Mouse (Mus musculus) left cerebral cortex, postnatal 36 days (tissue): ENCODE measurements around the gene Ldb2. TPM values are rescaled to one million over a fixed set of nuclear protein-coding genes. Genes with fewer than 3 reads are reported as not detected.

Experiments
- DNase-seq, 2 experiments: peaks; one replicate each; pipeline ENCODE4 v3.0.0; 2021 to 2022; ENCODE audit warnings: low spot score in 2 of 2, mixed read lengths in 1 of 2
- intact Hi-C: fragments of 180-260 bp; cut with DNase I; formaldehyde crosslinking; loops from one replicate; pipeline ENCODE4 v1.15.1; 2025
- total RNA-seq, 2 experiments: library from RNA; stranded (reverse); gene quantifications; 2 replicates each; pipeline ENCODE4 v1.2.3; 2021

The Ldb2 gene
- total RNA-seq, 2 experiments from 2014 or later = 56.4 to 59.4 TPM

- DNase-seq = no peak
- intact Hi-C loops = no loop called here
Measured at GRCm38 (mm10) chr5:44726546-44727476, 72.7 kb downstream of the Ldb2 start.

GRCm38 (mm10) chr5:44725501-44725900 lies 74.0 kb downstream of the Ldb2 start:
- DNase-seq = no peak
- intact Hi-C loops = no loop called here

DNA sequence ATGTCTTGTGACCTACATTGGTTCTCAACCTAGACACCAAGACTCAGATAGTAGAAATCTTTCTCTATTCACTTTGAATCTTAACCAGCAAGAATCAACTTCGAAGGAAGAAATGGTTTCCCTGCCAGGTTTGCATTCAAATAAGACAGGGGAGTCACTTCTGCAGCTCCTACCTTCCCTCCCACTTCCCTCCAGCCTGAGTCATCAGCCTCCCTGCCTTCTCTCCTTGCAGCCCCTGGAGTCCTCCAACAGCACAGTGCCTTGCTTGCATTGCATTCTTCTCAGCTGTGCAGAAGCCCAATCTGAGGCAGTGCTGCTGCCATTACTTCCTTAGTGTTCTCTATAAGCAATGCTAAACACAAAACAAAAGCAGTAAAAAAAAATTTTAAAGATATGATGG lies 79.6 kb downstream of the Ldb2 start:
- DNase-seq = no peak
- intact Hi-C loops = no loop called here

DNA sequence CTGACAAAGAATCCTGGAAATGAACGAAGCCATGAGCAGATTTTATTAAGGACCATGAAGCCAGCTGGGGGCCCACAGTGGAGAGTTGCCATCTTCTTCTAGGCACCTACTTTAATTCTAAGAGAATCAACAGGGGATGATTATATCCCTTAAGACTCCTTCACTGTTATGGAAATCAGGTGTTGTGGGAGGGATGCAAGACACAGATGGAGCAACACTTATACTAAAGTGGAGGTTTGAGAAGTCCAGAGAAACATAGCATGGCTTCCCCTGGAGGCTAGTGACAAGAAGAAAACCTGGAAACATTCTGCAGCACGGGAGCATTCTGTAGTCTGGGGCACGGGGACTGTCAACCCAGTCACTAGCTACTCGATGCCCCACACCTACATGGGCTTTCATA lies 85.0 kb downstream of the Ldb2 start:
- intact Hi-C loops = no loop called here
- DNase-seq = no peak

- no peak for DNase-seq
- intact Hi-C loops = no loop called here
Measured at GRCm38 (mm10) chr5:44713181-44713789, 86.2 kb downstream of the Ldb2 start.

DNA sequence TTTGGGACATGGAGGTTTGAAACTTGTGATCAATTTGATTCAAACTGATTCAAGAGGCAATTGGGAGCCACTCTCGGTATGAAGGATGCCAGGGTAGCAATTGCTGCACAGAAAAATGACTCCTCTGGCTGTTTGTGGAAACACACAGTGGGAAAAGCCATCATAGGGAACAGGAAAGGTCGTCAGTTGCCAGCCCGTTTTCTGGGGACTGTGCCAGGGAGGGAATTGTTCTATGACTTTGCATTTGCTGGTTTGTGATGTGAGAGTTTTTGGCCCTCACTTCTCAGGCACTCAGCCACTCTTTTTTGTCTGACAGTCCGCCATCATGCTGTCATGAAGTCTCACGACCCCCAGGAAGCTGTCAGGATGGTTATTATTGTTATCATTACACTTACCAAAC lies 88.3 kb downstream of the Ldb2 start:
- no peak for DNase-seq
- intact Hi-C loops = no loop called here

GRCm38 (mm10) chr5:44710132-44710871 lies 89.2 kb downstream of the Ldb2 start:
- intact Hi-C loops = no loop called here

GRCm38 (mm10) chr5:44709276-44709675 lies 90.2 kb downstream of the Ldb2 start:
- no peak for DNase-seq
- intact Hi-C loops = no loop called here

More at GRCm38 (mm10) chr5:44710132-44710871, 89.2 kb downstream of the Ldb2 start:
- DNase-seq = no peak

- intact Hi-C loops = no loop called here
- DNase-seq = no peak
Measured at GRCm38 (mm10) chr5:44707946-44708345, 91.5 kb downstream of the Ldb2 start.

DNA sequence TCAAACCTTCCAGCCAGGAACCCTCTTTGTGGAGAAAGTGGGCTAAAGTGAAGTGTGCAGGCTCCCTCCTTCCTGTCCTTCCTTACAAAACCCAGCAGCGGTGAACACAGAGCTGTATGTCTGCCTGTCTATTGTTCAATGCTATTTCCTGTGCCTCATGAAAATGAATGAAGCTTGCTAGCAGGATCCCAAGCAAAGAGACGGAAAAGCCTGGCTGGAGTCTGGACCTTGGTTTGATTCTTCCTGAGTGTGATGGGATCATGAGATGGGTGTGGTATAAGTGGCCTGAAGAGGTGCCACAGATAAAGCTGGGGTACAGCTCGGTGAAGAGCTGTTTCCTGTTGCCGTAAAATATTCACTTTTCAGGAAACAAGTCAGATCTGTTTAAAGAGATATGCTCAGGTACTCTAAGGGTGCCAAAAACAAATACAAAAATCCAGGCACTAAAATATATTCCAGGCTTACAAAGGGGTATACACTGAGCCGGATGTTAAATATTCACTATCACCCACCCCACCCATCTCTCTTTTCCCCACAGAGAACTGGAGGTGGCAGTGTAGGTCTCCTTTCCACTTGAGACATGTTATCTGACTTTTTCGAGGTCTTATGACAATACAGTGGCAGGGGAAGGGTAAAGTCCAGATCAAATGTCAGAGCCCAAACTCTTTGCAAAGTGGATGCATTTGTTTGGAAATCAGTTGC lies 92.3 kb downstream of the Ldb2 start:
- no peak for DNase-seq
- intact Hi-C loops = no loop called here

GRCm38 (mm10) chr5:44697993-44698392 lies 101.5 kb downstream of the Ldb2 start:
- no peak for DNase-seq
- intact Hi-C loops = no loop called here

DNA sequence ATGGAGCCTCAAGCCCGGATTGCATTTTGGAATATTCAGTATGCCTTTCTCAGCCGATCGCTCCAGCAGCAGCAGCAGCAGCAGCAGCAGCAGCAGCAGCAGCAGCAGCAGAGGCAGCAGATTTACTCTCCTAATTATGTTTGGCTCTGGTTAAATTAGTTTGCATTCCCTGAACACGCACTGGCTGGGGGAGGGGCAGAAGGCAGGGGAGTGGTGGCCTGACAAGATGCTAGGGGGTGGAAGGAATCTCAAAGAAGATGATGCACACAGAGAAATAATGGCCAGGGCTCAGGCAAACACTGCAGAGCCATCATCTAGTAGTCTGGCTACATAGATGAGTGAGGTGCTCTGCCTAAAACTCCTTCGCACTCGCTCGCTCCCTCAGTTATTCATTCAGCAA lies 102.9 kb downstream of the Ldb2 start:
- no peak for DNase-seq
- intact Hi-C loops = no loop called here

DNA sequence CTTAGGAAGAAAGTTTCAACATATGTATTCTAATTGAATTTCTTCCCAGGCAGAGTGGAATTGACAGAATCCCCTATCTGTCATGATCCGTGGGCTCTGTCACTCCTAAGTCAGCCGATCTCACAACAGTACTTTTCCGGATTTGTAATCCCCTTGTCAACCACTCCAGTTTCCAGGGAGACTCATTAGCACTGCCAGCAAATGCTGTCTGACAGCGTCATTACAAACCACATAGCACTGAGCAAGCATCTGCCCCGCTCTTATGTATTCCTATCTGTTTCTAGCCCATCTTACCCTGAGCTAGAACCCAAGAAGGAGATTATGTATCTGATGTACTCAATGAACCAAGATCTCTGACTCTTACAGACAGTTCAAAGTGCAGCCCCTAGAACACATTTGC lies 105.8 kb downstream of the Ldb2 start:
- DNase-seq = no peak
- intact Hi-C loops = no loop called here

- DNase-seq = no peak
- intact Hi-C loops = no loop called here
Measured at GRCm38 (mm10) chr5:44686344-44686743, 113.1 kb downstream of the Ldb2 start.

- DNase-seq = no peak
Measured at GRCm38 (mm10) chr5:44681054-44681638, 118.3 kb downstream of the Ldb2 start.

GRCm38 (mm10) chr5:44677814-44678213 lies 121.7 kb downstream of the Ldb2 start:
- intact Hi-C loops = no loop called here
- no peak for DNase-seq

More at GRCm38 (mm10) chr5:44681054-44681638, 118.3 kb downstream of the Ldb2 start:
- intact Hi-C loops = no loop called here

DNA sequence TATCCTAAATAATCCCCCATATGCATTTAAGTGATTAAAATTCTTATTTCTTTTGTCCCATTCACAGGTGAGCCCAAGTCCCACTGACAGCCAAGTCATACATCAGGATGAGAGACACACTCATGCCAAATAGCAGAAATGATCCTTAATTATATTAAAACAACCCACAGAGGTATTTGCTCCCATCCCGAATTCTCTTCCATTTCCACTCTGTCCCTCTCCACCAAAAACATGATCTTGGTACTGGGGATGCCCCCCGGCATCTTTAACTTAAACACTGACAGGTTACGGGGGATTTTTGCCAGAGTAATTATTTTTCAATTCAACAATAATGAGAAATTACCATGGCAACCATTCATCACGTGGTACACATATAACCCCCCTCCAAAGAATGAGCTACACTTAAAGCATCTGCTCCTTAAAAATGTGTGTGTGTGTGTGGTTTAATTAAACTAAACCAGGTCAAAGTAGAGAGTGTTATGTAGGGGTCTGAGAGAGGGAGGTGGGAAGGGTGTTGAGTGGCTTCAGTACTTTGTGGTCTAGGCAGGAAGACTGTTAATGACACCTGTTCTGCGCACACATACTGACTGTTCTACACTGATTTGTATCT lies 123.2 kb downstream of the Ldb2 start:
- intact Hi-C loops = no loop called here
- no peak for DNase-seq

- intact Hi-C loops = loop anchor here (5.0 kb wide), 1 partner anchor 127 kb away; the partner anchor contains the start of gene Ldb2
- DNase-seq = no peak
Measured at GRCm38 (mm10) chr5:44670336-44670735, 129.1 kb downstream of the Ldb2 start.

GRCm38 (mm10) chr5:44667907-44668306 lies 131.6 kb downstream of the Ldb2 start:
- no peak for DNase-seq
- intact Hi-C loops = no loop called here
